Mouse (Mus musculus) bone marrow macrophage, adult 2 months (primary cell): ENCODE measurements at regions not wholly inside any gene's neighbourhood (a gene's known extent, or its start where the extent isn't known, plus 50 kb on each side); places are given as distances from the start of the nearest gene placed in this dataset.

Experiments
- H3K27ac ChIP-seq: 2 replicates; pipeline ENCODE4 v1.5.1; 2012; ENCODE audit warnings: low read depth, low read length; ENCODE audit not compliant: insufficient read depth
- H3K4me1 ChIP-seq: 2 replicates; pipeline ENCODE4 v1.6.1; 2012; ENCODE audit warnings: low read length; ENCODE audit not compliant: control insufficient read depth, insufficient read depth
- H3K4me3 ChIP-seq: 2 replicates; pipeline ENCODE4 v1.5.1; 2012; ENCODE audit warnings: mild to moderate bottlenecking, low read length, moderate library complexity; ENCODE audit not compliant: insufficient read depth
- CTCF ChIP-seq: IDR thresholded peaks from 2 replicates; pipeline ENCODE4 v1.5.1; 2012; ENCODE audit warnings: low read depth, mild to moderate bottlenecking, low read length, moderate library complexity
- POLR2A ChIP-seq: IDR thresholded peaks from 2 replicates; pipeline ENCODE4 v1.6.1; 2012; ENCODE audit warnings: mild to moderate bottlenecking, low read depth, low read length, borderline replicate concordance

GRCm38 (mm10) chr8:104033148-104033547, 68.3 kb upstream of the Cdh5 start:
- Histone ChIP-seq H3K4me1 (no peaks in the 10 kb centered on the region), H3K4me3 (no peak overlapping the region), H3K27ac (no peak overlapping the region)
- TF ChIP-seq CTCF (no peak), POLR2A (no peak)

- no peak overlapping the region for H3K4me3 ChIP-seq
- TF ChIP-seq CTCF (no peak), POLR2A (no peak)
Observed at GRCm38 (mm10) chr8:104034286-104034685, 67.1 kb upstream of the Cdh5 start.

DNA sequence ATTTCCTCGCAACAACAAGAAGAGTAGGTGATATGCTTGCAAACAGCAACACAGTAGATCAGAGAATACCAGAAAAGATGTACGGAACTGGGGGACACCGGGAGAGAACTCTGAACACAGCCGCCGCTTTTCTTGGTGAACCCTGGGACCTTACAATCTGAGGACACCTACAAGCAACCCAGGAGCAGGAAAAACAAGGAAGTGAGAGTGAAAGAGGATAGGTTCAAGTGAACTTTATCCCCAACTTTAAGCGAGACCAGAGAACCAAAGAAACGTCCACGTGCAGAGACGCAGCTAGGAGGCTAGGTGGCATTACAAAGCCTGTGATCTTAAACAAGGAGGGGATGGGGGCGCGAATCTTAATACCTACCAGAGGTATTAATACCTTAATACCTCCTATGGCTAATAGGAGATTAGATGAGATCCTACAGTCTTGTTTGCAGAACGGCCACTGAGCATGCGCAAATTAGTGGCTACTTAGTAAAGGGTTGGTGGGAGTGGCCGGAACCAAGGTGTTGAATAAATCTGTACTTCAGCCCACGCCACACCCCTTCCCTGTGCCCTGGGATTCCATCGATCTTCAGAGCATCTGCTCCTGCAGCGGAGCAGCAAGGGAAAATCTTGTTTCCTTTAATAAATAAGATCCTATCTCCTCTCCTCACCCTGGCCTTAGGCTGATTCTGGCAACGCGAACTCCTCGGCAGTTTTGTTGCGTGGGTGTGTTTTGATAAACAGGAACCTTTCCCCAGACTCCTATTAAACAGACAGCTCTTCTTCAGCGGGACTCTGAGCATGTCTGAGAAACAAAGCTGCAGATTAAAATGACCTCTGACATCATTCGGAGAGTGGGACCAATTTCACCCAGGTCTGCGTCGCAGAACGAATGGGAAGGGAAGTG, 64.6 kb upstream of the Cdh5 start:
- H3K4me3 ChIP-seq = no peak overlapping the region
- TF ChIP-seq POLR2A = no peak
- no peak for TF ChIP-seq CTCF
- H3K4me1 ChIP-seq = no peaks in the 10 kb centered on the region
- H3K27ac ChIP-seq = no peak overlapping the region

More at GRCm38 (mm10) chr8:104034286-104034685, 67.1 kb upstream of the Cdh5 start:
- Histone ChIP-seq H3K27ac (no peak overlapping the region), H3K4me1 (no peaks in the 10 kb centered on the region)

DNA sequence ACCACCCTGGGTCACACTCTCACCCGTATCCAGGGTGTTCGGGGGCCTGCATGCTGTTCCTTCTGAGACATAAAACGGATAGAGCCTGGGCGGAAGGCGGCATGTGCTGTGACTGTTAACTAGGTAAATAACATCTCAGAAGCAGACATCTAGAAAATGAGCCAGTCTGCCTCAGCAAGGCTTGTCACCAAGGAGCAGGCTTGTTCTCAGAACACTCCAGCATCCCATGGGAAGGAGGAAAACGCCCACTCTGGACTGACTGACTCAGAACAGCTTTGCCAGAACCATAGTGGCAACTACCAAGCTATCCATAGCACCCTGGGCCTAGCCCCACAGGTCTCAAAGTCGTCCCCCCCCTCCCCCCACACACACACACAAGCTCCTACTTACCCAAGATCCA, 63.8 kb upstream of the Cdh5 start:
- H3K4me3 ChIP-seq = no peak overlapping the region
- H3K27ac ChIP-seq = no peak overlapping the region
- no peaks in the 10 kb centered on the region for H3K4me1 ChIP-seq
- TF ChIP-seq POLR2A (no peak), CTCF (no peak)

DNA sequence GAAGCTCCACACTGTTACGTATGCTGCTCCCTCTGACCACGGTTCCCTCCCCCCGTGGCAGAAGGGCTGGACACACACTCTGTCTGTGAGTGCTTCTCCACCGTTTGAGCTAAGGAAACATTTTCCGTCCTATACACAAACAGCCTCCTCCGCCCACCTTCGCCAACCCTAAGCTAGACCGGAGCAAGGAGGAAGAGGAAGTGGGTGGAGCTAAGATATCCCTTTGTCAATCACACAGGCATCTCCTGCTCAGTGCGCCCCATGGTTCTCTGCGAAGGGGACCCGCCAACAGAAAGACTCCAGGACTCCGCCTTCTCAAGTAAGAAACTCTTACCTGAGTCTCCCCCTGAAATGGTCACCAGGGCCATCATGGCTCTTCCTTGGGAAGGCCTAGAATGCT, 61.9 kb upstream of the Cdh5 start:
- TF ChIP-seq CTCF (no peak), POLR2A (no peak)
- H3K4me3 ChIP-seq = no peak overlapping the region
- H3K4me1 ChIP-seq = no peaks in the 10 kb centered on the region
- H3K27ac ChIP-seq = no peak overlapping the region

DNA sequence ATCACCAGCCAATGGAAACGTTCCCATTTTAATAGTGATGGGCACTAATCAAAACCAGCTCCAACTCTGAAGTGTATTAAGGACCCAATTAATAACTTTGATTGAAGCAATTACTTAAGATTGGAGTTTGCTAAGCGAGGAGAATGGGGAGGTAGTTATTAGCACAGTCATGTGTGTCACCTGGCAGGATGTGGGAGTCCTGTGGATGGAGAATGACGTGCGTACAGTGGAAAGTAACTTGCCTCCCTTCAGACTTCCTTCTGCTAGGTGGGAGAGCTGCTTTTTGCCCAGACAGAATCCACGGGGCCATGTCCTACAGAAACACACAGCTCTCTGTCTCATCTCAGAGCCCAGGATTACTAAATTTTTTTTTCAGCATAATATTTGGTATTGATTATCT, 59.9 kb upstream of the Cdh5 start:
- no peak overlapping the region for H3K4me3 ChIP-seq
- TF ChIP-seq CTCF = no peak
- no peaks in the 10 kb centered on the region for H3K4me1 ChIP-seq
- no peak overlapping the region for H3K27ac ChIP-seq

GRCm38 (mm10) chr8:104042434-104042833, 59.0 kb upstream of the Cdh5 start:
- Histone ChIP-seq H3K4me1 (no peaks in the 10 kb centered on the region), H3K4me3 (no peak overlapping the region), H3K27ac (no peak overlapping the region)
- TF ChIP-seq CTCF = no peak
- no peak for TF ChIP-seq POLR2A

DNA sequence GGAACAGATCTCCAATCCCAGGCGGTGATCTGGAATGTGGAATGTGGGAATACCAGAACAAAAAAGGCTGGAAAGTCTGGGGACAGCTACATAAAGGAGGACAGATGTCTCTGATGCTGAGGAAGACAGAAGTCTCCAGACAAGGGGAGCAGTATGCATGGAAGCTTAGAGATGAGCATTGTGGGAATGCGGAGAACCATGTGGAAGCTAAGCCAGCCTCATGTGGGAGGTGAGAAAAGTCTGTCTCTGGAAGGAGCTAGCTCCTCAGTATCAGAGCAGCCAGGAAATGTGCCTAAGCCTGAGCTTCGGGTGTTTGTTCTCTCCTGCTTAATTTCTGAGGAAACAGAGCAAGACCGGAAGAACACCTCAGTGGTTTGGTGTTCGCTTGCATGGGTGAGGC, 53.4 kb upstream of the Cdh5 start:
- Histone ChIP-seq H3K4me1 (no peaks in the 10 kb centered on the region), H3K27ac (no peak overlapping the region), H3K4me3 (no peak overlapping the region)
- no peak for TF ChIP-seq POLR2A
- TF ChIP-seq CTCF = no peak

DNA sequence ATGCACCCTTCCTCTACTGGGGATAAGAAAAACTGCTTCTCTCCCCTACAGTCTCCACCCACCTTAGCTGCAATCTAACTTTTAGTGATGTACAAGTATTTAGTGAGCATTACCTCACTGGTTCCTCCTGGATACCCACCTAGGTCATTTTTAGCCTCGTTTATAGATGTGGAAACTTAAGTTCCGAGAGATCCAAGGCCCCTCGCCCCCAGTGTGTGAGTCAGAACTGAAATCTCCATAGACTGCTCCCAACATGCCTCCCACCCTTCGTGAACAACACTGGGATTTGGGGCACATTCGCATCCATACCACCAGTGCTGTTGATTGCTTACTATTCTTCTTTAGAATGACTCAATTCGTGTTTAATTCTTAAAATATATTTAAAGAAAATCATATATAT, 52.2 kb upstream of the Cdh5 start:
- Histone ChIP-seq H3K27ac (no peak overlapping the region), H3K4me3 (no peak overlapping the region), H3K4me1 (no peaks in the 10 kb centered on the region)
- TF ChIP-seq POLR2A (no peak), CTCF (no peak)

GRCm38 (mm10) chr8:104050694-104051539, 50.5 kb upstream of the Cdh5 start:
- Histone ChIP-seq H3K4me1 (no peaks in the 10 kb centered on the region), H3K4me3 (no peak overlapping the region), H3K27ac (no peak overlapping the region)
- peak; percentile 65 for TF ChIP-seq CTCF
- no peak for TF ChIP-seq POLR2A
